Mouse (Mus musculus): ENCODE data around the gene Tpm1.

DNA sequence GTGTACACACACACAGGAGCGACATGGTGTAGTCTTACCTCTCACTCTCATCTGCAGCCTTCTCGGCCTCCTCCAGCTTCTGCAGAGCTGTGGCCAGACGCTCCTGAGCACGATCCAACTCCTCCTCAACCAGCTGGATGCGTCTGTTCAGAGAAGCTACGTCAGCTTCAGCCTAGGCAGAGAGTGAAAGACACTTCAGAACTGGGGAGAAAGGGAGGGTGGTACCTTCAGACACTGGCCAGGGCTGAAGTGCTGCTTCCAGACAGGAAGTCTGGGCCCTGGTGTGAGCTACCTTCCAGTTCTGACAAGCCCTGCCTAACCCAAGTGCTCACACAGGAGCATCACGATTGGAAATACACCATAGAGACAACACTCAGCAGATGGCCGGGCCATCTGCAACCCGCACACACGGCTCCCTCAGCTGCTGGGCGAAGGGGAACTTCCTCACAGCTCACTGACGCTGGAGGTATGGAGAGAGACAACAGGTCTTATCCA is 13.2 kb downstream of the Tpm1 start:
- TF ChIP-seq CTCF (IDR thresholded peaks at IDR 0.05; ENCODE audit: borderline replicate concordance, insufficient read depth, low read length) (no peak), POLR2A (IDR thresholded peaks at IDR 0.05; ENCODE audit: low read depth, low read length) (peak; percentile 39)
